Mouse (Mus musculus): ENCODE measurements around the gene Ush1g. TPM values are rescaled to one million over a fixed set of nuclear protein-coding genes. Genes with fewer than 3 reads are reported as not detected.

The Ush1g gene
- polyA plus RNA-seq, 1 experiment from 2014 or later, result 0.06 TPM

GRCm38 (mm10) chr11:115267958-115268357 lies 53.9 kb downstream of the Ush1g start:
- H3K27me3 ChIP-seq (ENCODE audit: control insufficient read depth, insufficient read depth, low read length), result peaks cover 70% of the 10 kb centered on the region
- H3K27ac ChIP-seq (ENCODE audit: low read depth, low read length), result no peak overlapping the region
- H3K4me1 ChIP-seq (ENCODE audit: control insufficient read depth, insufficient read depth, low read length), result peaks cover 21% of the 10 kb centered on the region
- ATAC-seq (replicated peaks; ENCODE audit: insufficient number of reproducible peaks, low FRiP score, low TSS enrichment), result no peak
- WGBS (ENCODE audit: insufficient replicate concordance), result 75% methylated on average over 11 of the region's 11 CpGs
- H3K4me3 ChIP-seq (ENCODE audit: low read depth, low read length), result no peak overlapping the region
- H3K4me2 ChIP-seq, result no peak overlapping the region
- peaks cover 2% of the 10 kb centered on the region; the same call in 1 of the 2 replicates for H3K36me3 ChIP-seq (ENCODE audit: control insufficient read depth, insufficient read depth, low read length)
- no peaks in the 10 kb centered on the region for H3K9me3 ChIP-seq (replicated peaks; ENCODE audit: control insufficient read depth, low read length)
- H3K9ac ChIP-seq (ENCODE audit: low read depth, low read length), result no peak overlapping the region

GRCm38 (mm10) chr11:115267061-115267883 lies 54.6 kb downstream of the Ush1g start, which contains the start of gene Grin2c:
Grin2c (minus strand) TSS chr11:115267243.
- Histone ChIP-seq H3K4me3 (ENCODE audit: low read depth, low read length) (peak within 1 kb of the TSS; percentile 47), H3K9ac (ENCODE audit: low read depth, low read length) (peak within 1 kb of the TSS; percentile 59; the same call in 1 of the 2 replicates), H3K27ac (ENCODE audit: low read depth, low read length) (no peak within 1 kb of the TSS), H3K9me3 (replicated peaks; ENCODE audit: control insufficient read depth, low read length) (no peaks in the 10 kb centered on the region), H3K4me2 (peak within 1 kb of the TSS; percentile 89), H3K4me1 (ENCODE audit: control insufficient read depth, insufficient read depth, low read length) (peaks cover 19% of the 10 kb centered on the region), H3K27me3 (ENCODE audit: control insufficient read depth, insufficient read depth, low read length) (peaks cover 76% of the 10 kb centered on the region), H3K36me3 (ENCODE audit: control insufficient read depth, insufficient read depth, low read length) (peaks cover 2% of the 10 kb centered on the region; the same call in 1 of the 2 replicates)
- no peak for ATAC-seq (replicated peaks; ENCODE audit: insufficient number of reproducible peaks, low FRiP score, low TSS enrichment)
- WGBS (ENCODE audit: insufficient replicate concordance), result 6% methylated on average over 41 of the region's 50 CpGs

DNA sequence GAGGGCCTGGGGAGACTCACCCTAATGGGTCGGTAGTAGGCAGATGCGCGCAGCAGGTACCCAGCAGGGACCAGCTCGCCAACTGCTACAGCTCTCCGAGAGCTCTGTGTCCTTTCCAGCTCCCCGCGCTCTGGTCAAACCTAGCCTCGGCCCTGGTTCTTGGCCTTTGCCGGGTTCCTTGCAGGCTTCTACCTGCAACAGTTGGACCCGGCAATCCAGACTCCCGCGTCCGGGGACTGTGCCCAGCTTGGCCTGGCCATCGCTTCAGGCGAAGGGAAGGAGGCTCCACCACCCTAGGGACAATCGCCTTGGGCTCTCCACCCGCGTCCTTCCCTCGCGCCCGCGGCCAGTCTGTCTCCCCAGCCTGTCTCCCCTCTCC lies 55.5 kb downstream of the Ush1g start:
- under 1% methylated on average over 21 of the region's 22 CpGs for WGBS (ENCODE audit: insufficient replicate concordance)
- Histone ChIP-seq H3K27me3 (ENCODE audit: control insufficient read depth, insufficient read depth, low read length) (peaks cover 84% of the 10 kb centered on the region), H3K9me3 (replicated peaks; ENCODE audit: control insufficient read depth, low read length) (no peaks in the 10 kb centered on the region), H3K4me1 (ENCODE audit: control insufficient read depth, insufficient read depth, low read length) (peaks cover 19% of the 10 kb centered on the region), H3K27ac (ENCODE audit: low read depth, low read length) (no peak overlapping the region), H3K36me3 (ENCODE audit: control insufficient read depth, insufficient read depth, low read length) (peaks cover 2% of the 10 kb centered on the region; the same call in 1 of the 2 replicates), H3K4me3 (ENCODE audit: low read depth, low read length) (peak overlapping the region; percentile 47), H3K9ac (ENCODE audit: low read depth, low read length) (peak overlapping the region; percentile 59; the same call in 1 of the 2 replicates), H3K4me2 (peak overlapping the region; percentile 89)
- no peak for ATAC-seq (replicated peaks; ENCODE audit: insufficient number of reproducible peaks, low FRiP score, low TSS enrichment)

- ATAC-seq (replicated peaks; ENCODE audit: insufficient number of reproducible peaks, low FRiP score, low TSS enrichment), result no peak
- no peaks in the 10 kb centered on the region for H3K9me3 ChIP-seq (replicated peaks; ENCODE audit: control insufficient read depth, low read length)
- H3K36me3 ChIP-seq (ENCODE audit: control insufficient read depth, insufficient read depth, low read length), result peaks cover 2% of the 10 kb centered on the region; the same call in 1 of the 2 replicates
- H3K4me2 ChIP-seq, result peak overlapping the region; percentile 89
- WGBS (ENCODE audit: insufficient replicate concordance), result 3% methylated on average over 20 of the region's 20 CpGs
- peaks cover 88% of the 10 kb centered on the region for H3K27me3 ChIP-seq (ENCODE audit: control insufficient read depth, insufficient read depth, low read length)
- H3K9ac ChIP-seq (ENCODE audit: low read depth, low read length), result no peak overlapping the region
- peak overlapping the region; percentile 47 for H3K4me3 ChIP-seq (ENCODE audit: low read depth, low read length)
- H3K4me1 ChIP-seq (ENCODE audit: control insufficient read depth, insufficient read depth, low read length), result peaks cover 19% of the 10 kb centered on the region
- H3K27ac ChIP-seq (ENCODE audit: low read depth, low read length), result no peak overlapping the region
These were observed 56.0 kb downstream of the Ush1g start for GRCm38 (mm10) chr11:115265771-115266399.

Other genes starting within 250 kb of the Ush1g start
- gene Rab37, start 230.6 kb downstream of the Ush1g start, polyA plus RNA-seq (2014; fragmentation: Nextera tagmentation; extraction: Ambion mirVana), result 1.3 and 2.9 TPM in 2 replicates
- 0.19 and 0.20 TPM in 2 replicates for gene Cd300lf, start 188.0 kb downstream of the Ush1g start, polyA plus RNA-seq (2014; fragmentation: Nextera tagmentation; extraction: Ambion mirVana)
- gene Slc9a3r1, start 158.7 kb downstream of the Ush1g start, polyA plus RNA-seq (2014; fragmentation: Nextera tagmentation; extraction: Ambion mirVana), result 26.4 and 31.1 TPM in 2 replicates
- 7.5 and 8.2 TPM in 2 replicates for gene Tmem104, start 134.6 kb downstream of the Ush1g start, polyA plus RNA-seq (2014; fragmentation: Nextera tagmentation; extraction: Ambion mirVana)
- gene Nat9, start 134.2 kb downstream of the Ush1g start, polyA plus RNA-seq (2014; fragmentation: Nextera tagmentation; extraction: Ambion mirVana), result 13.7 and 15.7 TPM in 2 replicates
- 0.13 TPM in 1 of 2 replicates, not detected in the other for gene Grin2c, start 54.8 kb downstream of the Ush1g start, polyA plus RNA-seq (2014; fragmentation: Nextera tagmentation; extraction: Ambion mirVana)
- gene Fdxr, start 45.0 kb downstream of the Ush1g start, polyA plus RNA-seq (2014; fragmentation: Nextera tagmentation; extraction: Ambion mirVana), result 10.0 and 12.0 TPM in 2 replicates
- gene Fads6, start 24.4 kb downstream of the Ush1g start, polyA plus RNA-seq (2014; fragmentation: Nextera tagmentation; extraction: Ambion mirVana), result 0.89 and 1.2 TPM in 2 replicates
- gene Otop2, start 14.9 kb downstream of the Ush1g start, polyA plus RNA-seq (2014; fragmentation: Nextera tagmentation; extraction: Ambion mirVana), result not detected in 2 replicates
- gene Otop3, start 12.7 kb upstream of the Ush1g start, polyA plus RNA-seq (2014; fragmentation: Nextera tagmentation; extraction: Ambion mirVana), result not detected in 2 replicates
- 6.2 and 7.8 TPM in 2 replicates for gene Hid1, start 45.7 kb upstream of the Ush1g start, polyA plus RNA-seq (2014; fragmentation: Nextera tagmentation; extraction: Ambion mirVana)
- gene Cdr2l, start 59.9 kb upstream of the Ush1g start, polyA plus RNA-seq (2014; fragmentation: Nextera tagmentation; extraction: Ambion mirVana), result 6.2 and 7.8 TPM in 2 replicates
- 163 and 177 TPM in 2 replicates for gene Mrpl58, start 81.7 kb upstream of the Ush1g start, polyA plus RNA-seq (2014; fragmentation: Nextera tagmentation; extraction: Ambion mirVana)
- 1,505 and 1,518 TPM in 2 replicates for gene Atp5h, start 97.9 kb upstream of the Ush1g start, polyA plus RNA-seq (2014; fragmentation: Nextera tagmentation; extraction: Ambion mirVana)
- 12.0 and 12.7 TPM in 2 replicates for gene Kctd2, start 98.1 kb upstream of the Ush1g start, polyA plus RNA-seq (2014; fragmentation: Nextera tagmentation; extraction: Ambion mirVana)
- 0.26 TPM in 1 of 2 replicates, not detected in the other for gene Trim80, start 118.5 kb upstream of the Ush1g start, polyA plus RNA-seq (2014; fragmentation: Nextera tagmentation; extraction: Ambion mirVana)
- gene Slc16a5, start 140.4 kb upstream of the Ush1g start, polyA plus RNA-seq (2014; fragmentation: Nextera tagmentation; extraction: Ambion mirVana), result not detected in 2 replicates
- 5.1 and 5.7 TPM in 2 replicates for gene Armc7, start 153.6 kb upstream of the Ush1g start, polyA plus RNA-seq (2014; fragmentation: Nextera tagmentation; extraction: Ambion mirVana)
- 70.5 and 76.3 TPM in 2 replicates for gene Nt5c, start 169.8 kb upstream of the Ush1g start, polyA plus RNA-seq (2014; fragmentation: Nextera tagmentation; extraction: Ambion mirVana)
- gene Jpt1, start 192.3 kb upstream of the Ush1g start, polyA plus RNA-seq (2014; fragmentation: Nextera tagmentation; extraction: Ambion mirVana), result 434 and 457 TPM in 2 replicates
- 702 and 712 TPM in 2 replicates for gene Sumo2, start 214.2 kb upstream of the Ush1g start, polyA plus RNA-seq (2014; fragmentation: Nextera tagmentation; extraction: Ambion mirVana)
- 131 and 133 TPM in 2 replicates for gene Nup85, start 242.4 kb upstream of the Ush1g start, polyA plus RNA-seq (2014; fragmentation: Nextera tagmentation; extraction: Ambion mirVana)

Data from heart, embryonic 11.5 days (tissue).